Mouse (Mus musculus): ENCODE measurements at regions not wholly inside any gene's neighbourhood (a gene's known extent, or its start where the extent isn't known, plus 50 kb on each side); places are given as distances from the start of the nearest gene placed in this dataset.

GRCm38 (mm10) chr12:25991801-25992525, 423.1 kb downstream of the Rnf144a start:
- no peak for DNase-seq (ENCODE audit: low spot score)

GRCm38 (mm10) chr12:25982545-25982944, 432.5 kb downstream of the Rnf144a start:
- TF ChIP-seq CTCF (IDR thresholded peaks at IDR 0.05) = no peak
- no peak for ATAC-seq (ENCODE audit: low FRiP score)
- H3K4me1 ChIP-seq (ENCODE audit: insufficient read depth, low read length) = no peaks in the 10 kb centered on the region
- H3K27me3 ChIP-seq (ENCODE audit: insufficient read depth, low read length) = no peaks in the 10 kb centered on the region
- DNase-seq (ENCODE audit: low spot score) = no peak
- WGBS = 93% methylated on average over 4 of the region's 4 CpGs
- H3K27ac ChIP-seq (ENCODE audit: low read depth, low read length) = no peak overlapping the region
- H3K9ac ChIP-seq (replicated peaks; ENCODE audit: low read length, poor library complexity, severe bottlenecking) = no peak overlapping the region
- H3K4me2 ChIP-seq (ENCODE audit: low read depth, low read length, poor library complexity, severe bottlenecking) = no peak overlapping the region
- no peak overlapping the region for H3K4me3 ChIP-seq (ENCODE audit: low read depth, low read length)
- no peaks in the 10 kb centered on the region for H3K36me3 ChIP-seq (ENCODE audit: insufficient read depth, low read length)
- H3K9me3 ChIP-seq (ENCODE audit: low read length) = no peaks in the 10 kb centered on the region

More at GRCm38 (mm10) chr12:25991801-25992525, 423.1 kb downstream of the Rnf144a start:
- 77% methylated on average over 6 of the region's 6 CpGs for WGBS
- H3K4me1 ChIP-seq (ENCODE audit: insufficient read depth, low read length) = no peaks in the 10 kb centered on the region
- no peaks in the 10 kb centered on the region for H3K36me3 ChIP-seq (ENCODE audit: insufficient read depth, low read length)
- no peak for TF ChIP-seq CTCF (IDR thresholded peaks at IDR 0.05)
- no peaks in the 10 kb centered on the region for H3K9me3 ChIP-seq (ENCODE audit: low read length)
- no peak overlapping the region for H3K4me2 ChIP-seq (ENCODE audit: low read depth, low read length, poor library complexity, severe bottlenecking)
- H3K4me3 ChIP-seq (ENCODE audit: low read depth, low read length) = no peak overlapping the region
- H3K9ac ChIP-seq (replicated peaks; ENCODE audit: low read length, poor library complexity, severe bottlenecking) = no peak overlapping the region
- ATAC-seq (ENCODE audit: low FRiP score) = no peak
- H3K27me3 ChIP-seq (ENCODE audit: insufficient read depth, low read length) = no peaks in the 10 kb centered on the region
- no peak overlapping the region for H3K27ac ChIP-seq (ENCODE audit: low read depth, low read length)

GRCm38 (mm10) chr12:25978335-25978734, 436.7 kb downstream of the Rnf144a start:
- WGBS = 91% methylated on average over 5 of the region's 5 CpGs
- no peaks in the 10 kb centered on the region for H3K4me1 ChIP-seq (ENCODE audit: insufficient read depth, low read length)
- no peak for ATAC-seq (ENCODE audit: low FRiP score)

DNA sequence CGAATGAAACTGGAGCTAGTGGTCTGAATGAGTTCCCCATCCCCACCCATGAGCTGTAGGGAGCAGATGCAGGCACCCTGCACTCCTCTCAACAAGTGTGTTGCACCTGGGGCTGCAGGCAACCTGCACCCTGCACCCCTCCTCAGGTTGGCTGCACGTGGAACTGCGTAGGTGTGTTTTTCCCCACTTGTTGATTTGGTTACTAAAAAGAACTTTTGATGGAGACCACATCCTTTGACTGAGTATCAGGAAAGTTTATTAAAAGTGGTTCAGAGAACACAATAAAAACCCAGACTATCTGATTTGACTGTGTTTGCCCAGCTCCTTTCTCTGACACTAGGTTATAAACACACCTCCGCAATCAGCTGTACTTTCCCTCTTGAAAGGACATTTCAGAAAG, 456.5 kb downstream of the Rnf144a start:
- H3K27me3 ChIP-seq (ENCODE audit: insufficient read depth, low read length) = no peaks in the 10 kb centered on the region
- no peak overlapping the region for H3K27ac ChIP-seq (ENCODE audit: low read depth, low read length)
- no peak overlapping the region for H3K4me3 ChIP-seq (ENCODE audit: low read depth, low read length)
- no peak overlapping the region for H3K4me2 ChIP-seq (ENCODE audit: low read depth, low read length, poor library complexity, severe bottlenecking)
- H3K9me3 ChIP-seq (ENCODE audit: low read length) = no peaks in the 10 kb centered on the region
- no peaks in the 10 kb centered on the region for H3K36me3 ChIP-seq (ENCODE audit: insufficient read depth, low read length)
- no peak overlapping the region for H3K9ac ChIP-seq (replicated peaks; ENCODE audit: low read length, poor library complexity, severe bottlenecking)
- TF ChIP-seq CTCF (IDR thresholded peaks at IDR 0.05) = no peak
- 93% methylated on average over 4 of the region's 4 CpGs for WGBS
- no peak for ATAC-seq (ENCODE audit: low FRiP score)
- no peaks in the 10 kb centered on the region for H3K4me1 ChIP-seq (ENCODE audit: insufficient read depth, low read length)
- DNase-seq (ENCODE audit: low spot score) = no peak

More at GRCm38 (mm10) chr12:25978335-25978734, 436.7 kb downstream of the Rnf144a start:
- no peak overlapping the region for H3K27ac ChIP-seq (ENCODE audit: low read depth, low read length)
- no peak for DNase-seq (ENCODE audit: low spot score)
- no peak for TF ChIP-seq CTCF (IDR thresholded peaks at IDR 0.05)
- no peaks in the 10 kb centered on the region for H3K9me3 ChIP-seq (ENCODE audit: low read length)
- H3K4me3 ChIP-seq (ENCODE audit: low read depth, low read length) = no peak overlapping the region
- H3K9ac ChIP-seq (replicated peaks; ENCODE audit: low read length, poor library complexity, severe bottlenecking) = no peak overlapping the region
- no peak overlapping the region for H3K4me2 ChIP-seq (ENCODE audit: low read depth, low read length, poor library complexity, severe bottlenecking)
- no peaks in the 10 kb centered on the region for H3K27me3 ChIP-seq (ENCODE audit: insufficient read depth, low read length)
- no peaks in the 10 kb centered on the region for H3K36me3 ChIP-seq (ENCODE audit: insufficient read depth, low read length)

DNA sequence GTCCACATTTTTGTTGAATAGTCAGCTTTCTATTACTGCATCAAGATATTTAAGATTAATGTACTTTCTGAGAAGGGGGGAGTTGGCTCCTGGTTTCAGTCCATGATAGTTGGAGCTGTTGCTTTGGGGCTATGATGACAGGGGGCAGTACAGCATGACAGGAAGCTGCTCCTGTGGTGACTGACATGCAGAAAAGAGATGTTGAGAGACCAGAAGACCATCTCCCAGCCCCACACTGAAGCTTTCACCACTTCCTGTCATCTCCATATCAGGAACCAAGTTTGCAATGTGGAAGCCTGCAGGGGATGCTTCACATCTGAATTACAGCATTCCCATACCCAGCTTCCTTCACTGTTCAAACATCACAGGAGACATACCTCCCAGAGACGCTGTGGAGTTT, 457.5 kb downstream of the Rnf144a start:
- WGBS = 91% methylated on average over 1 of the region's 1 CpGs
- TF ChIP-seq CTCF (IDR thresholded peaks at IDR 0.05) = no peak

GRCm38 (mm10) chr12:25947107-25947506, 467.9 kb downstream of the Rnf144a start:
- no peak for ATAC-seq (ENCODE audit: low FRiP score)
- H3K27ac ChIP-seq (ENCODE audit: low read depth, low read length) = no peak overlapping the region

More for the DNA sequence above, 457.5 kb downstream of the Rnf144a start:
- no peaks in the 10 kb centered on the region for H3K9me3 ChIP-seq (ENCODE audit: low read length)
- no peaks in the 10 kb centered on the region for H3K4me1 ChIP-seq (ENCODE audit: insufficient read depth, low read length)
- H3K27me3 ChIP-seq (ENCODE audit: insufficient read depth, low read length) = no peaks in the 10 kb centered on the region
- H3K4me3 ChIP-seq (ENCODE audit: low read depth, low read length) = no peak overlapping the region
- H3K36me3 ChIP-seq (ENCODE audit: insufficient read depth, low read length) = no peaks in the 10 kb centered on the region
- H3K4me2 ChIP-seq (ENCODE audit: low read depth, low read length, poor library complexity, severe bottlenecking) = no peak overlapping the region
- no peak for ATAC-seq (ENCODE audit: low FRiP score)
- H3K27ac ChIP-seq (ENCODE audit: low read depth, low read length) = no peak overlapping the region
- DNase-seq (ENCODE audit: low spot score) = no peak
- H3K9ac ChIP-seq (replicated peaks; ENCODE audit: low read length, poor library complexity, severe bottlenecking) = no peak overlapping the region

More at GRCm38 (mm10) chr12:25947107-25947506, 467.9 kb downstream of the Rnf144a start:
- Histone ChIP-seq H3K36me3 (ENCODE audit: insufficient read depth, low read length) (no peaks in the 10 kb centered on the region), H3K4me3 (ENCODE audit: low read depth, low read length) (no peak overlapping the region), H3K9me3 (ENCODE audit: low read length) (no peaks in the 10 kb centered on the region), H3K4me2 (ENCODE audit: low read depth, low read length, poor library complexity, severe bottlenecking) (no peak overlapping the region), H3K9ac (replicated peaks; ENCODE audit: low read length, poor library complexity, severe bottlenecking) (no peak overlapping the region), H3K4me1 (ENCODE audit: insufficient read depth, low read length) (no peaks in the 10 kb centered on the region), H3K27me3 (ENCODE audit: insufficient read depth, low read length) (no peaks in the 10 kb centered on the region)
- no peak for TF ChIP-seq CTCF (IDR thresholded peaks at IDR 0.05)
- WGBS = 87% methylated on average over 7 of the region's 7 CpGs
- DNase-seq (ENCODE audit: low spot score) = peak; percentile 53

All from midbrain, postnatal 0 days (tissue).